Mouse (Mus musculus) liver, adult 2 months (tissue): ENCODE data around the gene Spata18.

Experiments used
- CTCF ChIP-seq: fragments of 200-500 bp; IDR thresholded peaks from 2 replicates; pipeline ENCODE4 v1.5.1; 2011; ENCODE audit warnings: low read depth, low read length, control low read depth
- POLR2A ChIP-seq: fragments of 200-500 bp; IDR thresholded peaks from 2 replicates; pipeline ENCODE4 v1.6.1; 2011; ENCODE audit warnings: low read length, control low read depth; ENCODE audit not compliant: insufficient read depth; ENCODE audit errors: extremely low read depth

- TF ChIP-seq POLR2A (no peak), CTCF (no peak)
Observed at GRCm38 (mm10) chr5:73632291-73632690, 18.9 kb upstream of the Spata18 start, which contains the start of gene Lrrc66.
